Mouse (Mus musculus) olfactory bulb, adult 2 months (tissue): ENCODE results near the gene Xylt1.

Experiments
- CTCF ChIP-seq: fragments of 200-500 bp; IDR thresholded peaks from 2 replicates; pipeline ENCODE4 v1.5.1; 2012; ENCODE audit warnings: low read depth, mild to moderate bottlenecking, low read length, moderate library complexity; ENCODE audit not compliant: insufficient read depth
- POLR2A ChIP-seq: fragments of 200-500 bp; IDR thresholded peaks from 2 replicates; pipeline ENCODE4 v1.6.1; 2012; ENCODE audit warnings: mild to moderate bottlenecking, low read depth, low read length, moderate library complexity; ENCODE audit not compliant: insufficient read depth

DNA sequence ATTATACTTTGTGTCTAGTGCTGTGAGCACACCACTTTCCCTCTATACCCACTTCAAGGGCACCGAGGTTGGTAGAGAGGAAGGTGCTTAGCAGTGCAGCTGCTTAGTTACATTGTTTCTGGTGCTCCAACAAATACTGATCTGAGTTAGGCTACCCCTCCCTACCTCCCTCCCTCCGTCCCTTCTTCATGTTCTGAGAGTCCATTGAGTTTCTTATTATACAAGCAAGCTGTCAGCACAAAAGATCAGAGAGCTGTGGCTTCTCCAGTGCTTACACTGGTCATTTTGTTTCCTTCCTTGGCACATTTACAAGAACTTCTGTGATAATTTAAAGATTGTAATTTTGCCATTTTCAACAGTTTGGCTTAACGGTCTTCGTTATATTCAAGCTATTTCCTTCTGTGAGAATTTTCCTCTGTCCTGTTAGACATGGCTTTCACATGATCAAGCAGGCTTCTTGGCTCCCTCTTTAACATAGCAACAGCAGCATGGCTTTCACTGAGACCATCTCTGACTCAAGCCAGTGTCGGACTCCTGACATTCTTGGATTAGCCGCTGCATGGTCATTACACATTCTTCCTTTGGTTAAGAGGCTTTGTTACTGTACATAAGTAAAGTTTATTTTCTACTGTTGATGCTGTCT is 12.0 kb upstream of the Xylt1 start:
- TF ChIP-seq CTCF (no peak), POLR2A (no peak)
